Mouse (Mus musculus) retina, postnatal 7 days (tissue): ENCODE data around the gene Itpr3.

Experiments used
- DNase-seq: peaks from one replicate; pipeline ENCODE4 v3.0.0-alpha.2; 2012; ENCODE audit warnings: low read depth, low spot score

Itpr3 gene

DNA sequence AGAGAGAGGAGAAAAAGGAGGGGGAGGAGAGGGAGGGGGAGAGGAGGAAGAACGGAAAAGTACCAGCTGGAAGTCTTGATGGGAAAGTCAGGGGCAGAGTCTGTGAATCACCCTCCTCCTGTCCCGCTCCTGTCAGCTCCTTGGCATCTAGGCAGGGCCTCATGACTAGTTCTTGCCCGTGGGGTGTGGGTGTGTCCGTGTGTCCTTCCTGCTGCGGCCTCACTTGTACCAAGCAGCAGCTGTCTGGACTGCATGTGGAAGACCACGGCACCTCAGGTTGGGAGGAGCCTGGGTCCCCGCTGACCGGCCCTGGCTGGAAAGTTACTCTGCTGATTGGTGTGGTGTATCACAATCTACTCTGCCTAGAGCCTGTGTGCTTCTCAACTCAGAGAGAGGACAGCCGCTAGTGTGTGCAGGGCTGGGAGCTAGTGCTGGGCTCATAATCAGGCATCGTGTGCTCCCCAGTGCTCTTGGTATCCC is 84.9 kb downstream of the Itpr3 start:
- no peak for DNase-seq

DNA sequence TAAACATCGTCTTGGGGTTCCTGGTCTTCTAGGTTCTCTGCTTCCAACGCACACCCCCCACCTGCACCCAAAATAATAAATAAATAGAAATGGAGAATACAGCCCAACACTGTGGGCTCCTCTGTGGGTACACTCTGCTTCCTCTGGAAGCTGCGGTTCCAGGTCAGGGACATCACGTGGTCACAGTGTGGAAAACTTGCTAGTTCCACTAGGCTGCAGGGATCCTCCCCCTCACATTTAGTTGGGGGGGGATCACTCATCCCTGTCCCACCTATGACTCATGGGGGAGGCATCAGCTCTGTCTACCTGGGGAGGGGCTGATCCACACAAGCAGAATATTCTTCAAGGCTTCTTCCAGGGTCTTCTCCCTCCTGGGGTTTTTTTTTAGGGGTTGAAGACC is 87.0 kb downstream of the Itpr3 start:
- DNase-seq = no peak

DNA sequence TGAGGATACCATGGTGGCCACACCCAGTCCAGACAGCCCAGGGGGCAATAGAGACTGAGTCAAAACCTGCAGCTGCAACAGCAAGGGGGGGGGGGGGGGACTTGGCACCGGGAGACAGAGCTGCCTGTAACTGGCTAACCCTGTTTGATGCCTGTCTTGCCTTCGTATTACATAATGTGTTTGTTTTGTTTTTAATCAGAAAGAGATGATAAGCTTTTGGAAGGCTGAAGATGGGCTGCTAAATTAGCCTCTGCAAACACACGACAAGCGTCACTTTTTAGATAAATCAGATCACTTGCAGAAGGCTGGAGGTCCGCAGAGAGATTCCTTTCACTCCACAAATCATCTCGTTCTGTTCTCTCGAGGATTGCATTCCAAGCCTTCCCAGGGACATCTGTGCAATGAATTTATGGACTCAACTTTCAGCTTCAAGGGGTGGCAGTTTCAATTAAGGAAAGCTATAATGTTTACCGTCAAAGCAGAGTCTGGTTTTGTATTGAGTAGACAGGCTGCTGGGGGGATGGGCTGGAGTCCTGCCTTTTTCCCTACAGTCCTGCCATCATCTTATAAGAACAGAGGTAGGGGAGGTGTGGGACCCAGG is 89.3 kb downstream of the Itpr3 start:
- DNase-seq = no peak

DNA sequence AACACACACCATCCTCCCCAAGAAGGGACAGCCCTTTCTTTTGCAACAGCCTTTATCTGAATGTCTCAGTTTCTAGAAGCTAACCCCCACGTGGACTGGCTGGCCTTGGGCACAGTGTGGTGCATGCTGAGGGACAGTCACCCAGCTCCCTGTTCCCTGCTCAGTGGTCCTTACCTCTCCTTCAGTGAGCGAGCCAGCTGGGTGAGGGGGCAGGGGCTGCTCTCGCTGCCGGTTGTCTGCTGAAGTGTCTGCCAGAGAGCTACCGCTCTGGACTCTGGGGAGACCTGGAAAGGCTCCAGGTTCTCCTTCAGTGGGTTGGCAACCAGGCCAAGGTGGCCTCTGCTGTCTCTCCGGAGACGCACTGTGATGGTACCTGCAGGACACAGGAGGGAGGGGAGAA is 93.8 kb downstream of the Itpr3 start:
- no peak for DNase-seq

DNA sequence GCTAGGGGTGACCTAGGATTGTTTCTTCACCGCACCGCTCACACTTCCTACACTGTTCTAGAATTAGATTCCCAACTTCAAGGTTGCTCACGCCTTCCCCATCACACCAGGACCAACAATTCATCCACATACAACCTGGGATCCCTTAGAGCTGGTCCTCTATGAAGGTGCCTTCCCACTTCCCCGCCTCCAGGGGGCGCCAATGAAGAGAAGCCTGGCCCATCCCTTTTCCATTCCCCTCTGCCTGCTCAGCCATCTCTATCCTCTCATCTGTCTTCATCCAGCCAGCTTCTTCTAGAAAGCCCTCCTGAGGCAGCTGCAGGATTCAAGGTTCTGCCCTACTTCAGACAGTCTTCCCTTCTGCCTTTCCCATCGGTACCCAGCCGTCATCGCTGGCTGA is 94.3 kb downstream of the Itpr3 start:
- DNase-seq = no peak

DNA sequence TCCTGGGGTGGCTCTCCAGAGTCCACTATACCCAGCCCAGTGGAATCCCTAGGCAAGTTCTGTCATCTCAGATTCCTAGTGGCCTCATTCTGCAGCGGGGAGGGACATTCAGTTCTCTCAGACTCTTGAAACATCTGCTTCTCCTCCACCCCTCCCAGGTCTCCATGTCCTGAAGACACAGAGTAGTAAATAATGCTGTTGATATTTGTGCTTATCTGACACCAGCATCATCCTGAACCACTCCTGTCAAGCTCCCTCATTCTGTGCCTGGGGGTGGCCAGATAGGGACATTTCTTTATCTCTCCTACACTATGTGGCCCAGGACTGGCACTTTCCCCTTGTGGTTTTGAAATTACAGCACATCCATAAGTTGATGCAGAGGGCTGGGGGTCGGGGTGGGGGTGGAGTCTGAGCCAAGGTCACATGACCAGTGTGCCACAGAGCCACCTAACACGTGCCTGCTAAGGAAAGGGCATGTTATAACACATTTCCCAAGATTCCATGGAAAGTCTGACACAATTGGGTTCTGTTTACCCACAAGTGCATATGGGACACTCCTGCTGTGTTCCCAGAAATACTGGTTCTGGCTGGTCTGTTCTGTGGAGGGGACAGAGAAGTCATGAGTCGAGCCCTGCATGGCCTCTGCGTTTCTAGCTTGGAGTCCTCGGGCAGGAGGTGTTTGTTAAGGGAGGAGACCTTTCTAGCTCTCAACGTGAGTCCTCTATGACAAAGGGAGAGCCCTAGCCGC is 96.0 kb downstream of the Itpr3 start:
- no peak for DNase-seq

DNA sequence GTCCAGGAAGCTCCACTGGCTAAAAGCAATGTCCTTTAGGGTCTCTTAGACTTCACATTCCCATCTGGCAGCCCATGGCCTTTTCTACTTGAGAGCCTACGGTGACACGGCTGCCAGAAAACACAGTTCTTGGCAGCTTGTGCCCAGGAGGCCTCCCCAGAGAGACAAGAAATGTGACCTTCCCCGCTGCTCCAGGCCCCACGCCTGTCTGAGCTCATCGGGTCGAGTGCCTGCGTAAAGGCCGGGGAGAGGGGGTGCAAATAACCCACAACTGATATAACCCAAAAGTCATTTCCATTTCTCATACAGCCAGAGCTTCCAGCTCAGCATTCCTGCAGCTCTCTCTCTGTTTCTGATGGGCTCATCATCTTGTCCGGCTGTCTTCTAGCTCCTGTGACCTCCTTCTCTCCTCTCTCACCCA is 96.7 kb downstream of the Itpr3 start:
- no peak for DNase-seq

DNA sequence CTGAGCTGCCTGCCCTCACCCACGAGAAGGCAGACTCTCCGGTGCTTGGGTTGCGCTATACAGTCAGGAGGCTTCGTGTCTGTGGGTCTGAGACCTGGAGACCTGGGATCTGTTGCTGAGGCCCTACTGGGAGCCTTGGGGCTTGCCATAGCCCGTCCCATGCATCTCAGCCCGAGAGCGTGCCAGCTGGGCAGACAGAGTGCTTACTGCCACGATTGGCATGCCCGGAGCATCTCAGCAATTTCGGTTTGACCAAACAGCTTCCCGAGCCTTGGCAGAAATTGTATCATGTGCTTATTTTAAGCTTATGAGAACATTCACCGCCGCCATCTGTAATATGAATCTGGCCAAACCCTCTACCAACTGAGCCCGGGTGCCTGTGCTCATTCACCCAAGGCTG is 97.2 kb downstream of the Itpr3 start:
- no peak for DNase-seq

DNA sequence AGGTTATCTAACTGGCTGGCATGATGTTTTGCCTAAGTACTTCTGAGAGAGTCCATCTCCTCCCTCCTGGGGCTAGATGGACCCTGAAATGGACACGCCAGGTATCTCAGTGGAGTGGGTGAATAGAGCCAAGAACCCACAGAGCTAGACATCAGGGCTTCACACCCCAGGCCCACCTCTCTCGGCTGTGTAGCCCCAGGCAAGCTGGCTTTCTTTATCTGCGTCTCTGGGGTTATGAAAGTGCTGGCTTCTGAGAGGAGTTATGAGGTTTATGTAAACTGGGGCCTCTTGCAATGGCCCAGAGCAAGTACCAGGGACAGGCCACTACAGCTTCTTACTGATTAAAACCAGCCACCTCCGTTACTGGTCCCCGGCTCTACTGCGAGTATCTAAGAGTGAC is 97.8 kb downstream of the Itpr3 start:
- DNase-seq = no peak

DNA sequence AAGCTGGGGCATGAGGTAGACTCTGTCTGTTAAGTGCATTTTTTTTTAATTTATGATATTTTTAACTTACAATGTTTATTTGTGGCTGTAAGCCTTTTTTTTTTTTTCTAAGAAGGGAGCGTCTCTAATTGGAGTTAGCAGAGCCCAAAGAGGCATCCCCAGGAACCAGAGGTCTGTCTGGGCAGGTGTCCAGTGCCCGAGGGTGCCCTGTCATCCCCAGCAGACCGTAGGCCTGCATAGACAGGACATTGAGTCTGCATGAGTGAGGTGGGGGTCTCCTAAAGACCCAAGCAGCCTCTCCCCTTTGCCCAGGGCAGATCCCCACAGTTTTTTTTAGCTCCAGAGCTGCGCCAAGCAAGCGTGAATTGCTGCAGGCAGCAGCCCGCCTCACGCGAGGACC is 98.6 kb downstream of the Itpr3 start:
- no peak for DNase-seq

DNA sequence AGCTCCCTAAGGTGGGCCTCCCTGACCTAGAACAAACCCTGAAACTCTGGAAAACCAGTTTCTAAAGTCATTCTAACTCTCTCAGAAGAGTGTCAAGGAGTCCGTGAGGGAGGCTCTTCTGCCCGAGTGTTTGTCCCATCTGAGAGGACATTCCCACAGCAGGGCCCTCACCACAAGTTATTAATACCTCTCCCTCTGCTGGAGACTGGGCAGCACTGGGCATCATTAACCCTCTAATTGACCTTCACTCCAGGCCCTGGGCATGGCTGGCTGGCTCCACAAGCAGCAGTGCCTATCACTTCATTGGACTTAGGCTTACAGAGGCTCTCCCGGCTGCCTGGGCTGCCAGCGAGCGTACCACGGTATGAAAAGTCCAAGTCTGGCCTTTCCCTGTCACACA is 101.3 kb downstream of the Itpr3 start:
- DNase-seq = no peak

DNA sequence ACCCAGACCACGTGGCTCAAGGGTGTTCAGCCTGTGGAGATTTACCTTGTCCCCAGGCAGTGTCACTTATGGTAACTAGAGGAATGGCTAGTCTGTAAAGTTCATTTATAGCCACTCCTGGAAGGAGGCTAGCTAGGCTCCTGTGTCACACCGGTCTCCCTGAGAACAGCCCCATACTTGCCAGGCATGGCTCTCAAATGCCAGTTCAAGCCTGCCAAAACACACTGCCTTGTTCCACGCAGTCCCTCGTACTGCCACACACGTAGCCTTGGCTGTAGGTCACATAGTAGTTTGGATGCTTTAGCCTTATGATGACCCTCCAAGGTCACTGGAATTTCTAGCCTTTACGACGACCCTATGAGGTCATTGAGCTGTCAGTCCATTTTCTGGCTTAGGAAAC is 102.1 kb downstream of the Itpr3 start:
- DNase-seq = no peak

DNA sequence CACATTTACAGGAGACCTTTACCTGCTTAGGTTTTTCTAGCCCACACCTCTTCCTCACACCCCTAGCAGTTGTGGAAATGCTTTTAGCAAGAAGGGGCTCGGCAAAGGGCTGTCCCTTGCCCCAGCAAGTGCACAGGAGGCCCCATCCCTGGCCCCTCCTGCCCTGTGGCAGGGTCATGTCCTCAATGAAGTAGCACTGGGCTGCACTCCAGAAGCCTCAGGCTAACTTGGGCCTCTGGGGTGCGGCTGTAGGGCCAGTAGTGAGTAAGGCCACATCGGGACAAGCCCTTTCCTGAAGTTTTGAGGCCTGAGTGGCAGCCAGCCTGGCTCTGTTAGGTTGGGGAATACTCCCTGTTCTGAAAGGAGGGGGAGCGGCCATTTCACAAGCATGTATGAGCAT is 103.8 kb downstream of the Itpr3 start:
- no peak for DNase-seq

DNA sequence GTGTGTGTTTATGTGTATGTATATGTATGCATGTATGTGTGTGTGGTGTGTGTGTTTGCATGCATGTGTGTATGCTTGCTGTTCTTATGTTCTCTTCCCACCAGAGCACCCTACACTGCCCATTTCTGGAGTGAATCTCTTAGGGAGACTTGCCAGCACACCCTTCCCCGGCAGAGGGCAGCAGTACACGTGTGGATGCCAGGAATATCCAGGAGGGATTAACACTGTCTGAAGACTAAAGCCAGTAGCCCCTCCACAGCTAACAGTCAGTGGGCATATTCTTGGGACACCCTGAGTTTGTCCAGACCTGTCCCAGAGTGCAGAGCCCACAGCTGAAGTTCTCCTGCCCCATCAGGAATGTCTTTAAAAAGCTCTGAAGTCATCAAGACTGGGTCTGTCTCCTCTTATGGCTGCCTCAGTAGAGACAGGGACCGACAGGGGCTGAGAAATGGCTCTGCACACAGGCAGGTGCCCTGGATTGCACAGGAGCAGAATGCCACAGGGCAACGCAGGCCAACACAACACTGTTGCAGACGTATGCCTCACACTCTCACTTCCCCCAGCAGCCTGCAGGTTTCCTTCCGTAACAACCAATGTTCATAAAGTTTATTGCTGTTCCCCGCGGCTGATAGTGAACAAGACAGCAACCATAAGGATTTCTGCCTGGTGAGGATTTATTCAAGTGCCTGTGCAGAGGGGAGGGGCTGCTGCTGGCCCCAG is 108.1 kb downstream of the Itpr3 start:
- DNase-seq = peak; percentile 74

DNA sequence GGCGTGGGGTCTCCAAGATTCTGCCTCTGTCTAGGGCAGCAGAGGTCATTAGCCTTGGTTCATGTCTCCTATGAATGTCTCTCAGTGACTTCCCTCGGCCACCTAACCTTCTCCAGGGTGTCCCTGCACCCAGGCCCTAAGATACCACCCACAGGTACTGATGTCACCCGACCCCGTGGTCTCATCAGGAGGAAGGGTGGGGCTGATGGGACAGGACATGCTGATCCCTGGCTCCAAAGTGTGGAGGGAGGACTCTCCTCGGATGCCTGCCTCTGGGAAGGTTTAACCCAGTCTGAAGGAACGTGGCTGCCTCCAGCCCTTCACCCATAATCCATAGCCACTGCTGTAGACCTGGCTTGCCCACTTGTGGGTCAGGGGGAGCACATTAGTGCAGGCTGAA is 109.8 kb downstream of the Itpr3 start:
- no peak for DNase-seq

DNA sequence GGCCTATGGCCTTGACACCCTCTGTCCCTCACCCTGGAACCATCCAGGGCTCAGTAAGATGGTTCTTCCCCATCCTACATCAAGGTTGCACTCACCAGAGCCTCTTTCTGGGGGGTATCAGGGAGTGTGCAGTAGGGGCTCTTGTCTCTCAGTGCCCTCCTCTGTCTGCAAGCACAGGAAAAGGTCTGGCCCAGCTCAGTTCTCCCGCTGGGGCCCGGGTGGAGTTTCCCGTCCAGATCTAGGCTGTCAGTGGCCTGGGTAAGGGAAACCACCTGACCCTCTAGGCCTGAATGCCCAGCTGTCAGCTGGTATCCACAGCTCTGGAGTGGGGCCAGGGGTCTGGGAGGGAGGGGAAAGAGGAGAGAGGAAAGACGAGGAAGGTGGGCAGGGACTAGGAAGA is 110.4 kb downstream of the Itpr3 start, which contains the start of gene Ip6k3:
Gene Ip6k3, minus strand, starts transcription at position 251 of the 400 bp plus-strand sequence.
- DNase-seq = no peak

DNA sequence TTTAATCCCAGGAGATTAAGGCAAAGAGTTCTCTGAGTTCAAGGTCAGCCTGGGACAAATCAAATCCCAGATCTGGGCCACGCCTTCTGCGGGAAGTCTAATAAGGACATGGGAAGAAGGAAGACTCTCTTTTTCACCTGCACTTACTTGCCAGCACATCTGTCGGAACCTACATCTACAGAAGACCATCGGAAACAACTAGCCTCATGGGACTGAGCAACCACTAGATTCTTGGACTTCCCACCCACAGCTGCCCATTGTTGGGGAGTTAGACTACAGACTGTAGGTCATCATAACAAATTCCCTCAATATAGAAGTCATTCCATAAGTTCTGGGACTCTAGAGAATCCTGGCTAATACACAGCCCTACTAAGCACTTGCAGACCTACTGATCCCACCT is 111.5 kb downstream of the Itpr3 start:
- DNase-seq = no peak

DNA sequence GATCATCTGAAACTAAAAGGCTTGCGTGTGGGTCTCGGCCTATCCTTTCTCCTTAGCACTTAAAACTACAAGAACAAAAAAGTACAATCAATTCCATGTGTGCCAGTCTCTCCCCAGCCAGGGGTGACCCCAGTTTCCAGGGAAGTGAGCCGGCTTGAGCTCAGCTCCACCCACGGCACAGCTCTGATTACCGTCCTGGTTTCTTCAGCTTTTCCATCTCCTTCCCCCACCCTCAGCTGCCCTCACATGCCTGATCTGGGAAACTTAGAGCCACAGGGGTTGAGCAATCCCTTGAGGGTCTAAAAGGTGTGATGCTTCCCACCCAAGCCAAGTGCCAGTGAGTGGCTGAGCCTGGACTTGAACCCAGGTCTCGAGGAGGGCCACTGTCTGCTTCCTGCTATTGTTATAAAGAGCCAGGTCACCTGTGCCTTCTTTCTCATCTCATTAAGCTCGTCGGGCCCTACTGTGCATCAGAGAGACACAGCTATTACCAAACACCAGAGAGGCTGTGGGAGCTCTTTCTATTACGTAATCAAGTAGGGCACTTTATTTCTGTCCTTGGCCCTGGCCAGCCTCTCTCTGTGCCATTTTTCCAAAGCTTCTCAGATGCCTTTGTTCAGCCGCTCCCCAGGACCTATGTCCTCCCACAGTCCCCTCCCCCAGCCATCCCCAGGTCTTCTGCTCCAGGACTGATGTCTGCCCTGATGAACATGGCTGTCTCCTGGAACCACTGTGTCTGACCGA is 113.0 kb downstream of the Itpr3 start:
- DNase-seq = no peak

DNA sequence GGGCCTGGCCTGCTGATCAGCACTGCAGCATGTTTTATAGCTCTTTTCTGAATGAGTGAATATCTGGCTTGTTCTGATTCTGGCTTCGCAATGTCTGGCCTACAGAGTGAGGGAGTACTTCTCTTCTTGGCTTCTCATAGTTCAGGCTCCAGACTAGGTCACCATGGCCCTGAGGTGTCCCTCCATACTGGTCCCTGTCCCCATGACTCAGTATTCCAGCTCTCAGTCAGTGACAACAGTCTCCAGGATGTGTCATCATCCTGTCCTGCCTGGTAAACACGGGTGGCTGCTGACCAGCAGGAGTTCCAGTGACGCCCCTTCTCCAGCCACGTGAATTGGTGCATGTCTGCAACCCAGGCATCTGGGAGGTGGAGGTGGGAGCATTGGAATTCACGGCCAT is 114.0 kb downstream of the Itpr3 start:
- no peak for DNase-seq
